Mouse (Mus musculus): Measurements from ENCODE around the gene Asb6.

GRCm38 (mm10) chr2:30859782-30860181, 29.6 kb upstream of the Asb6 start:
- TF ChIP-seq EP300 (IDR thresholded peaks at IDR 0.05; ENCODE audit: insufficient read depth, low read depth, low read length) = no peak
- TF ChIP-seq CTCF (IDR thresholded peaks at IDR 0.05) = no peak
- TF ChIP-seq POLR2A (IDR thresholded peaks at IDR 0.05; ENCODE audit: insufficient read depth, low read depth, low read length) = no peak

Measured in heart, adult 2 months (tissue).